Mouse (Mus musculus) MEL (cell line): ENCODE data around the gene Mrgpra1.
"Not testable (repeated sequence)": the region's sequence is repeated elsewhere in the genome, so short reads cannot be mapped to it uniquely, and the experiment has no call there.

Source experiments
- CTCF ChIP-seq, 3 experiments: IDR thresholded peaks in 2 of 3; conservative IDR thresholded peaks in 1 of 3; 2 replicates each; pipeline ENCODE4 v1.5.1; 2011 to 2012; ENCODE audit warnings: low read length in 3 of 3, low read depth in 2 of 3, mild to moderate bottlenecking in 2 of 3, improper control_type of control experiment in 1 of 3, inconsistent platforms in 1 of 3, mixed read lengths in 1 of 3, moderate library complexity in 1 of 3; ENCODE audit not compliant: control insufficient read depth in 1 of 3, insufficient read depth in 1 of 3, poor library complexity in 1 of 3, severe bottlenecking in 1 of 3
- EP300 ChIP-seq, 2 experiments: IDR thresholded peaks; 2 replicates each; pipeline ENCODE4 v1.6.1; 2011; ENCODE audit warnings: improper control_type of control experiment in 2 of 2, low read length in 2 of 2, low read depth in 1 of 2, mild to moderate bottlenecking in 1 of 2
- HCFC1 ChIP-seq: IDR thresholded peaks from 2 replicates; pipeline ENCODE4 v1.6.1; 2012; ENCODE audit warnings: low read depth, mild to moderate bottlenecking, inconsistent platforms, low read length, improper control_type of control experiment, moderate library complexity
- MAFK ChIP-seq: IDR thresholded peaks from 2 replicates; pipeline ENCODE4 v1.6.1; 2011; ENCODE audit warnings: low read depth, mild to moderate bottlenecking, low read length, improper control_type of control experiment, borderline replicate concordance
- MYB ChIP-seq: IDR thresholded peaks from 2 replicates; pipeline ENCODE4 v1.6.1; 2011; ENCODE audit warnings: mild to moderate bottlenecking, low read depth, low read length, improper control_type of control experiment
- MYC ChIP-seq: IDR thresholded peaks from 2 replicates; pipeline ENCODE4 v1.6.1; 2011; ENCODE audit warnings: low read depth, mild to moderate bottlenecking, low read length, improper control_type of control experiment, moderate library complexity
- POLR2A ChIP-seq, 2 experiments: IDR thresholded peaks; 2 replicates each; pipeline ENCODE4 v1.6.1; 2011 to 2012; ENCODE audit warnings: low read length in 2 of 2, mild to moderate bottlenecking in 2 of 2, control low read depth in 1 of 2, improper control_type of control experiment in 1 of 2, low read depth in 1 of 2, moderate library complexity in 1 of 2; ENCODE audit not compliant: control insufficient read depth in 1 of 2, insufficient read depth in 1 of 2, poor library complexity in 1 of 2
- POLR2AphosphoS2 ChIP-seq: IDR thresholded peaks from 2 replicates; pipeline ENCODE4 v1.6.1; 2011; ENCODE audit warnings: low read length, improper control_type of control experiment
- SIN3A ChIP-seq: IDR thresholded peaks from 2 replicates; pipeline ENCODE4 v1.6.1; 2012; ENCODE audit warnings: low read length, improper control_type of control experiment, inconsistent platforms
- TAL1 ChIP-seq: IDR thresholded peaks from 2 replicates; pipeline ENCODE4 v1.6.1; 2012; ENCODE audit warnings: mild to moderate bottlenecking, inconsistent platforms, low read length, moderate library complexity, mixed read lengths
- TCF12 ChIP-seq: IDR thresholded peaks from 2 replicates; pipeline ENCODE4 v1.6.1; 2014; ENCODE audit warnings: low read depth, mild to moderate bottlenecking, inconsistent platforms, low read length, improper control_type of control experiment, moderate library complexity
- USF1 ChIP-seq: IDR thresholded peaks from 2 replicates; pipeline ENCODE4 v1.6.1; 2014; ENCODE audit warnings: low read depth, mild to moderate bottlenecking, inconsistent platforms, low read length, improper control_type of control experiment, moderate library complexity

GRCm38 (mm10) chr7:47299612-47300011 lies 54.4 kb downstream of the Mrgpra1 start:
- TF ChIP-seq EP300 (IDR thresholded peaks at IDR 0.05; ENCODE audit: low read depth in 1 of 2, low read length in 2 of 2); CTCF (IDR thresholded peaks at IDR 0.05 in 2 of 3, conservative IDR thresholded peaks at IDR 0.05 in 1 of 3; ENCODE audit: control insufficient read depth in 1 of 3, insufficient read depth in 1 of 3, low read depth in 2 of 3, low read length in 3 of 3, poor library complexity in 1 of 3, severe bottlenecking in 1 of 3); MYC; MYB; TAL1; POLR2A (IDR thresholded peaks at IDR 0.05; ENCODE audit: control insufficient read depth in 1 of 2, insufficient read depth in 1 of 2, low read depth in 1 of 2, low read length in 2 of 2, poor library complexity in 1 of 2); TCF12; SIN3A; POLR2AphosphoS2; USF1; MAFK; HCFC1: not testable (repeated sequence)
